Mouse (Mus musculus): ENCODE data around the gene Cryba4. TPM values are rescaled to one million over a fixed set of nuclear protein-coding genes. Genes with fewer than 3 reads are reported as not detected.

The Cryba4 gene
- polyA plus RNA-seq, 1 experiment from 2014 or later: 1.3 TPM

DNA sequence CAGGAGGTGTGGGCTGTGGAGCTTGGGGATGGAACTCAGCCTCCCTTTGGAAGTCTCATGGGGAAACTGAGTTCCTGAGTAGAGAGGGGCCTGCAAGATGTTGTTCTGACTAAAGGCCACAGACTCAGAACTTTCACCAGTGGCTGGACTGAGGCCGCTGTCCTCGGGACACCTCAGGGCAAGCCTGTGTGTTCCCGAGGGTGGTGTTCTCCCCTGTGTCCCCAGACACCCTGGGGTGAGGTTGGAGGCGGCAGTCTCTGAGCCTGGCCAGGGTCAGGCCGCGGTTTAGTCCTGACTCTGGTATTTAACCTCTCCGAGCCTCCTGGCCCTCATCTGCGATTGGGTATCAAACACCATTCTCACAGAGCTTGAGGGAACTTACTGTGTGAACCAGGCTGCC lies 43.2 kb upstream of the Cryba4 start:
- H3K4me2 ChIP-seq (ENCODE audit: low read depth): no peak overlapping the region
- no peak overlapping the region for H3K27ac ChIP-seq (ENCODE audit: low read depth, low read length)
- H3K4me1 ChIP-seq (ENCODE audit: control insufficient read depth, insufficient read depth, low read length): no peaks in the 10 kb centered on the region
- 67% methylated on average over 8 of the region's 8 CpGs for WGBS
- H3K4me3 ChIP-seq (ENCODE audit: low read depth, low read length): no peak overlapping the region
- H3K36me3 ChIP-seq (ENCODE audit: control insufficient read depth, insufficient read depth, low read length): no peaks in the 10 kb centered on the region
- ATAC-seq (ENCODE audit: insufficient read depth, low FRiP score, low TSS enrichment) (no peak), DNase-seq (ENCODE audit: low spot score) (no peak)
- H3K27me3 ChIP-seq (ENCODE audit: control insufficient read depth, insufficient read depth, low read length): no peaks in the 10 kb centered on the region
- H3K9ac ChIP-seq (ENCODE audit: low read length): no peak overlapping the region
- H3K9me3 ChIP-seq (ENCODE audit: control insufficient read depth, low read length): no peaks in the 10 kb centered on the region

DNA sequence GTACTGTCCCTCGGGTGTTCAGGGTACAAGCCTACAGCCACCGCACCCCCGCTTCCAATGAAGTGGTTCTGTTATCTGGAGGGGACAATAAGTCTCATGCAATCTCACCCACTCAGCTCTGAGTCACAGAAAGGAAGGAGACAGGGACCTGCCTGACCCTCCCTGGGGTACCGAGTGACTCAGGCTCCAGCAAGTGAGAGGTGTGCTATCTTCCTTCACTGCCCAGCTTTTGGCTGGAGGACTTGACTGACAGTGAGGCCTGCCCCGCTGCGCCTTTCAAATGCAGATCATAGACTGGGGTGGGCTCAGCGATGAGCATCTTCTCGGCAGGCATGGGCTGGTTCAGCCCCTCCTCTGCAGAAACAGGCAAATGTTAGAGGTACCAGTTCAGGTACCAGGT lies 42.8 kb upstream of the Cryba4 start:
- Histone ChIP-seq H3K4me1 (ENCODE audit: control insufficient read depth, insufficient read depth, low read length) (no peaks in the 10 kb centered on the region), H3K27me3 (ENCODE audit: control insufficient read depth, insufficient read depth, low read length) (no peaks in the 10 kb centered on the region), H3K27ac (ENCODE audit: low read depth, low read length) (no peak overlapping the region), H3K9me3 (ENCODE audit: control insufficient read depth, low read length) (no peaks in the 10 kb centered on the region), H3K4me2 (ENCODE audit: low read depth) (no peak overlapping the region), H3K9ac (ENCODE audit: low read length) (no peak overlapping the region), H3K36me3 (ENCODE audit: control insufficient read depth, insufficient read depth, low read length) (no peaks in the 10 kb centered on the region), H3K4me3 (ENCODE audit: low read depth, low read length) (no peak overlapping the region)
- DNase-seq (ENCODE audit: low spot score) (no peak), ATAC-seq (ENCODE audit: insufficient read depth, low FRiP score, low TSS enrichment) (no peak)
- whole genome bisulfite sequencing: 39% methylated on average over 8 of the region's 8 CpGs

- Histone ChIP-seq H3K9ac (ENCODE audit: low read length) (no peak overlapping the region), H3K9me3 (ENCODE audit: control insufficient read depth, low read length) (no peaks in the 10 kb centered on the region), H3K4me3 (ENCODE audit: low read depth, low read length) (no peak overlapping the region), H3K4me1 (ENCODE audit: control insufficient read depth, insufficient read depth, low read length) (no peaks in the 10 kb centered on the region), H3K27me3 (ENCODE audit: control insufficient read depth, insufficient read depth, low read length) (no peaks in the 10 kb centered on the region), H3K27ac (ENCODE audit: low read depth, low read length) (no peak overlapping the region), H3K4me2 (ENCODE audit: low read depth) (no peak overlapping the region), H3K36me3 (ENCODE audit: control insufficient read depth, insufficient read depth, low read length) (no peaks in the 10 kb centered on the region)
- DNase-seq (ENCODE audit: low spot score): no peak
- no peak for ATAC-seq (ENCODE audit: insufficient read depth, low FRiP score, low TSS enrichment)
- 54% methylated on average over 4 of the region's 4 CpGs for WGBS
Measured at GRCm38 (mm10) chr5:112294696-112295095, 42.4 kb upstream of the Cryba4 start.

GRCm38 (mm10) chr5:112293800-112294199 lies 41.5 kb upstream of the Cryba4 start:
- Histone ChIP-seq H3K4me1 (ENCODE audit: control insufficient read depth, insufficient read depth, low read length) (no peaks in the 10 kb centered on the region), H3K36me3 (ENCODE audit: control insufficient read depth, insufficient read depth, low read length) (no peaks in the 10 kb centered on the region), H3K27ac (ENCODE audit: low read depth, low read length) (no peak overlapping the region), H3K4me2 (ENCODE audit: low read depth) (no peak overlapping the region), H3K9ac (ENCODE audit: low read length) (no peak overlapping the region), H3K9me3 (ENCODE audit: control insufficient read depth, low read length) (no peaks in the 10 kb centered on the region), H3K27me3 (ENCODE audit: control insufficient read depth, insufficient read depth, low read length) (no peaks in the 10 kb centered on the region), H3K4me3 (ENCODE audit: low read depth, low read length) (no peak overlapping the region)
- WGBS: 75% methylated on average over 2 of the region's 2 CpGs
- DNase-seq (ENCODE audit: low spot score) (no peak), ATAC-seq (ENCODE audit: insufficient read depth, low FRiP score, low TSS enrichment) (no peak)

DNA sequence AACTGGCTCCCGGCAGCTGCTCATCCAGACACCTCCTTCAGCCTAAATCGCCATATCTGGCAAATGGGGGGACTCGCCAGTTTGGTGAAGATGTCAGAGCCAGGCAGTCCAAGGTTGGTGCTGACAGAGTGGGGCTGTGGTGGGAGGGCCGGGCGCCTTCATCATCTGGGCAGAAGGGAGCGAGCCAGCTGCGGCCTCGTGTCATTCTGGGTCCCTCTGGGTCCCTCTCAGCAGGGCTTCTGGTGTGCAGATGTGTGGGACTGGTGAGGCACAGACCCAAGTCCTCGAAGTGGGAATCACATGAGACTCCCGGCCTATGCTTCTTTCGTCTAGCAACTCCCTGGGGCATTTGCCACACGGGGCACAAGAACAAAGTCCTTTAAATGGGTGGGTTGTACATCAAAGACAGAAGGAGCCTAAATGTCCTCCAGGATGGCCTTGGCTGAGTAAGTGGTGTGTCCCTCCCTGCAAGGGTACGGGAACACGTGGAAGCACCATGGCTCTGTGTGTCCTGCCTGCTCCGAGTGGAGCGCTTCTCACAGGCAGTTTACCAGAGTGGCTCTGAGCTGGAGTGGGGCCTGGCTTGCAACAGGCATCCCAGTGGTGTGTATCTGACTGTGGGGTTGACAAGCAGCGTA lies 40.1 kb upstream of the Cryba4 start:
- Histone ChIP-seq H3K4me3 (ENCODE audit: low read depth, low read length) (no peak overlapping the region), H3K9ac (ENCODE audit: low read length) (no peak overlapping the region), H3K27me3 (ENCODE audit: control insufficient read depth, insufficient read depth, low read length) (no peaks in the 10 kb centered on the region), H3K36me3 (ENCODE audit: control insufficient read depth, insufficient read depth, low read length) (no peaks in the 10 kb centered on the region), H3K9me3 (ENCODE audit: control insufficient read depth, low read length) (no peaks in the 10 kb centered on the region), H3K4me1 (ENCODE audit: control insufficient read depth, insufficient read depth, low read length) (no peaks in the 10 kb centered on the region), H3K27ac (ENCODE audit: low read depth, low read length) (no peak overlapping the region), H3K4me2 (ENCODE audit: low read depth) (no peak overlapping the region)
- no peak for ATAC-seq (ENCODE audit: insufficient read depth, low FRiP score, low TSS enrichment)
- WGBS: 81% methylated on average over 17 of the region's 17 CpGs
- no peak for DNase-seq (ENCODE audit: low spot score)

- H3K4me1 ChIP-seq (ENCODE audit: control insufficient read depth, insufficient read depth, low read length): no peaks in the 10 kb centered on the region
- 94% methylated on average over 5 of the region's 5 CpGs for WGBS
- no peaks in the 10 kb centered on the region for H3K9me3 ChIP-seq (ENCODE audit: control insufficient read depth, low read length)
- DNase-seq (ENCODE audit: low spot score) (no peak), ATAC-seq (ENCODE audit: insufficient read depth, low FRiP score, low TSS enrichment) (no peak)
- H3K9ac ChIP-seq (ENCODE audit: low read length): no peak overlapping the region
- H3K4me3 ChIP-seq (ENCODE audit: low read depth, low read length): no peak overlapping the region
- no peaks in the 10 kb centered on the region for H3K27me3 ChIP-seq (ENCODE audit: control insufficient read depth, insufficient read depth, low read length)
- no peak overlapping the region for H3K4me2 ChIP-seq (ENCODE audit: low read depth)
- no peak overlapping the region for H3K27ac ChIP-seq (ENCODE audit: low read depth, low read length)
- no peaks in the 10 kb centered on the region for H3K36me3 ChIP-seq (ENCODE audit: control insufficient read depth, insufficient read depth, low read length)
Measured at GRCm38 (mm10) chr5:112291866-112292265, 39.5 kb upstream of the Cryba4 start.

DNA sequence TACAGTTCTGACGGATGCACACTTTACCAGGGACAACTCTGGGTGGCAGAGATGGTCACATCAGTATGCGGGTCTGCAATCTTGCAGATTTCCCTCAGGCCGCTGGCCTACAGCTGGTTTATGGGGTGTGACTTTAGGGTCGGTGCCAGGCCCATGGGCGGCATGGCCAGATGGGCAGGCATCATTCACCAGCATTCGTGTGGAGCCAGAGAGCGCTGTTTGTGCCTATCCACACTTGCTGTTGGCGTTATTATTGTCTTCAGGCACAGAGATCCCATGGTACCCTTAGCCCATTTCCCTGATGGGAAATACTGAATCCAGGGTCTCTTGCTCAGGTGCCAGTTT lies 38.2 kb upstream of the Cryba4 start:
- no peak for ATAC-seq (ENCODE audit: insufficient read depth, low FRiP score, low TSS enrichment)
- Histone ChIP-seq H3K9ac (ENCODE audit: low read length) (no peak overlapping the region), H3K27ac (ENCODE audit: low read depth, low read length) (no peak overlapping the region), H3K4me3 (ENCODE audit: low read depth, low read length) (no peak overlapping the region), H3K4me1 (ENCODE audit: control insufficient read depth, insufficient read depth, low read length) (no peaks in the 10 kb centered on the region), H3K4me2 (ENCODE audit: low read depth) (no peak overlapping the region), H3K9me3 (ENCODE audit: control insufficient read depth, low read length) (no peaks in the 10 kb centered on the region), H3K36me3 (ENCODE audit: control insufficient read depth, insufficient read depth, low read length) (no peaks in the 10 kb centered on the region), H3K27me3 (ENCODE audit: control insufficient read depth, insufficient read depth, low read length) (no peaks in the 10 kb centered on the region)
- DNase-seq (ENCODE audit: low spot score): no peak
- WGBS: 94% methylated on average over 8 of the region's 8 CpGs

GRCm38 (mm10) chr5:112289819-112290535 lies 37.7 kb upstream of the Cryba4 start:
- no peak overlapping the region for H3K27ac ChIP-seq (ENCODE audit: low read depth, low read length)
- H3K9ac ChIP-seq (ENCODE audit: low read length): no peak overlapping the region
- ATAC-seq (ENCODE audit: insufficient read depth, low FRiP score, low TSS enrichment) (no peak), DNase-seq (ENCODE audit: low spot score) (no peak)
- no peaks in the 10 kb centered on the region for H3K27me3 ChIP-seq (ENCODE audit: control insufficient read depth, insufficient read depth, low read length)
- no peak overlapping the region for H3K4me3 ChIP-seq (ENCODE audit: low read depth, low read length)
- no peak overlapping the region for H3K4me2 ChIP-seq (ENCODE audit: low read depth)
- H3K4me1 ChIP-seq (ENCODE audit: control insufficient read depth, insufficient read depth, low read length): no peaks in the 10 kb centered on the region
- 90% methylated on average over 16 of the region's 16 CpGs for WGBS
- H3K36me3 ChIP-seq (ENCODE audit: control insufficient read depth, insufficient read depth, low read length): no peaks in the 10 kb centered on the region
- no peaks in the 10 kb centered on the region for H3K9me3 ChIP-seq (ENCODE audit: control insufficient read depth, low read length)

GRCm38 (mm10) chr5:112289236-112289635 lies 36.9 kb upstream of the Cryba4 start:
- no peak for ATAC-seq (ENCODE audit: insufficient read depth, low FRiP score, low TSS enrichment)
- 79% methylated on average over 7 of the region's 8 CpGs for WGBS
- H3K4me2 ChIP-seq (ENCODE audit: low read depth): no peak overlapping the region
- H3K4me1 ChIP-seq (ENCODE audit: control insufficient read depth, insufficient read depth, low read length): no peaks in the 10 kb centered on the region
- no peak overlapping the region for H3K9ac ChIP-seq (ENCODE audit: low read length)
- no peak overlapping the region for H3K4me3 ChIP-seq (ENCODE audit: low read depth, low read length)
- no peak overlapping the region for H3K27ac ChIP-seq (ENCODE audit: low read depth, low read length)
- no peaks in the 10 kb centered on the region for H3K9me3 ChIP-seq (ENCODE audit: control insufficient read depth, low read length)
- H3K36me3 ChIP-seq (ENCODE audit: control insufficient read depth, insufficient read depth, low read length): no peaks in the 10 kb centered on the region
- no peak for DNase-seq (ENCODE audit: low spot score)
- H3K27me3 ChIP-seq (ENCODE audit: control insufficient read depth, insufficient read depth, low read length): no peaks in the 10 kb centered on the region

Data from neural tube, embryonic 11.5 days (tissue).